Mouse (Mus musculus) forebrain, postnatal 0 days (tissue): ENCODE data around the gene Otos. TPM values are rescaled to one million over a fixed set of nuclear protein-coding genes. Genes with fewer than 3 reads are reported as not detected.
A peak's percentile ranks its signal among the peaks of the same experiment; 100 is the strongest.

Experiments
- ATAC-seq: fragments of 200-750 bp; cut with Nextera tagmentation; 2 replicates; pipeline ENCODE4 v1.8.0; 2017; ENCODE audit warnings: mild to moderate bottlenecking, moderate library complexity
- DNase-seq: peaks from one replicate; pipeline ENCODE4 v3.0.0-alpha.2; 2015
- H3K27ac ChIP-seq: fragments of 300-500 bp; sonication (generic); 2 replicates; pipeline ENCODE4 v1.5.1; 2014; ENCODE audit warnings: low read depth, mild to moderate bottlenecking, antibody characterized with exemption, low read length, moderate library complexity, mixed read lengths
- H3K27me3 ChIP-seq: fragments of 300-500 bp; sonication (generic); 2 replicates; pipeline ENCODE4 v1.6.1; 2014; ENCODE audit warnings: mild to moderate bottlenecking, low read length, mixed read lengths; ENCODE audit not compliant: insufficient read depth
- H3K36me3 ChIP-seq: fragments of 300-500 bp; sonication (generic); 2 replicates; pipeline ENCODE4 v1.6.1; 2014; ENCODE audit warnings: mild to moderate bottlenecking, moderate library complexity; ENCODE audit not compliant: insufficient read depth
- H3K4me1 ChIP-seq: fragments of 300-500 bp; sonication (generic); 2 replicates; pipeline ENCODE4 v1.6.1; 2014; ENCODE audit warnings: antibody characterized with exemption; ENCODE audit not compliant: insufficient read depth
- H3K4me2 ChIP-seq: fragments of 300-500 bp; sonication (generic); 2 replicates; pipeline ENCODE4 v1.6.1; 2014; ENCODE audit warnings: low read depth, mild to moderate bottlenecking, moderate library complexity
- H3K4me3 ChIP-seq: fragments of 300-500 bp; sonication (generic); 2 replicates; pipeline ENCODE4 v1.5.1; 2014; ENCODE audit warnings: low read depth, low read length, mixed read lengths
- H3K9ac ChIP-seq: fragments of 300-500 bp; sonication (generic); 2 replicates; pipeline ENCODE4 v1.6.1; 2014; ENCODE audit warnings: mild to moderate bottlenecking
- H3K9me3 ChIP-seq: fragments of 300-500 bp; sonication (generic); 2 replicates; pipeline ENCODE4 v1.6.1; 2016; ENCODE audit warnings: low read length
- CTCF ChIP-seq: sonication (generic); IDR thresholded peaks from 2 replicates; pipeline ENCODE4 v1.5.1; 2016; ENCODE audit warnings: antibody characterized with exemption, control low read depth, low read depth
- WGBS: fragments of 180-500 bp; shearing (Covaris S2); extraction: QIAGEN DNeasy Blood & Tissue Kit; methylation state at CpG from one replicate; pipeline ENCODE4 v1.1.7; 2014; 5-methylcytosine and 5-hydroxymethylcytosine counted together
- polyA plus RNA-seq: library from polyadenylated mRNA; unstranded; fragments of >200 nt; fragmentation: Nextera tagmentation; extraction: Ambion mirVana; gene quantifications from 2 replicates; pipeline ENCODE4 v1.2.1, GENCODE M21; 2015
- total RNA-seq: library from RNA; depleted of rRNA; stranded (reverse); fragments of >200 nt; gene quantifications from 2 replicates; pipeline ENCODE4 v1.2.3, GENCODE M21; 2014

Gene Otos
- total and polyA plus RNA-seq, 2 experiments from 2014 or later, result 0.92 TPM; not detected in 1

GRCm38 (mm10) chr1:92667106-92667505 is 18.5 kb upstream of the Otos start:
- no peak overlapping the region for H3K9ac ChIP-seq
- no peak overlapping the region for H3K27ac ChIP-seq
- no peak for ATAC-seq
- no peaks in the 10 kb centered on the region for H3K9me3 ChIP-seq
- WGBS, result 53% methylated on average over 6 of the region's 6 CpGs
- no peaks in the 10 kb centered on the region for H3K27me3 ChIP-seq
- H3K36me3 ChIP-seq, result no peaks in the 10 kb centered on the region
- no peak for TF ChIP-seq CTCF
- H3K4me2 ChIP-seq, result no peak overlapping the region
- DNase-seq, result no peak
- H3K4me3 ChIP-seq, result no peak overlapping the region
- no peaks in the 10 kb centered on the region for H3K4me1 ChIP-seq

DNA sequence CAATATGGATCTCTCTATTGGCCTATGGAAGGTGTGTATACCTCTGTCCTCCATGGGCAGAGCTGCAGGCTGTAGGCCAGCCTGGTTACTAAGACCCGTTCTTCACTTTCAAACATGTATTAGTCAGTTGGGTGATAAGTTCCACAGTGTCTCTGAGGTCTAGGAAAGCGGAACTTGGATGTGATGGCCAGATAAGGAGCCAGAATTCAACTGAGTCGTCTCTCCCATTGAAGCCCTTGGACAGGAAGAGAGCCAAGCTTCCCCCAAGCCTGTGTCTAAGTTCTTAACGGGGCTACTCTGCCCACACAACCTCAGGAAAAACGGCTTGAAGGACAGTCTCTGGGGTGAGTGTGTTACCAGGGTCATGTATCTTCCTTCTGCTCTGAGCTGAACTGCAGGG is 10.8 kb upstream of the Otos start:
- no peak for TF ChIP-seq CTCF

DNA sequence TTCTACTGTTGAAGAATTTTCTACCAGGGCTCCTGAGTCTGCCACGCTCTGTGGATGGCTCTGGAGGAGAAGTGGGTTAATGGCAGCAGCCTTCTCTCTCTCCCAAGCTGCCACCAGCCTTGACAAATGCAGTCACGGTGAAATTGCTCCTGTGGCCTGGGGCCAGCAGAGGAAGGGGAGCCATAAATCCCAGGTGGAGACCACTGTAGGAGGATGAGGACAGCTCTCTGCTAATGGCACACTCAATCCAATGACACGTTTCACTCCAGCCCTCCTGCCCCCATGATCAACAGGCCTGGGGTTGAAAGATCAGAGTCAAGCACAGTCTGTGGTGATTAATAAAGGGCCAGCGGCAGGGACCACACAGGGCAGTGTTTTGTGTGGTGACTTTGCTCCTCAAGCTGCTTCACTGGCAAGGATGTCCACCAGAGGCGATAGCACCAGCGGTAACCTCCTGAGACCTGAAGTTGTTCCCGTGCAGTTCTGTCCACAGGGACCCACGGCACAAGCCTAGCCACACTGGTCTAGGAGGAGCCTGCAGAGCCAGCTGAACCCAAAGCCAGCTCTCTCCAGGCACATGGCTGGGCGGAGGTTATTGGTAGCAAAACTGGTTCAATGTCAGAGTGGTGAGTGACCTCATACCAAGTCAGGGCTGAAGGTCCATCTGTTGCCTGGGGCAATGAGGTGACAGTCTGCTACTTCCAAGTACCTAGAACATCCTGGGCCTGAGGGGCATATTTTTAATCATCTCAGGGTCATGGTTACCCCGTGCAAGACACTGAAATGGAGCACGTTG is 8.6 kb upstream of the Otos start:
- Histone ChIP-seq H3K36me3 (no peaks in the 10 kb centered on the region), H3K4me3 (no peak overlapping the region), H3K27me3 (no peaks in the 10 kb centered on the region), H3K27ac (no peak overlapping the region), H3K9me3 (no peaks in the 10 kb centered on the region), H3K4me2 (no peak overlapping the region), H3K4me1 (no peaks in the 10 kb centered on the region), H3K9ac (no peak overlapping the region)
- TF ChIP-seq CTCF, result no peak
- no peak for DNase-seq
- 79% methylated on average over 11 of the region's 11 CpGs for WGBS
- ATAC-seq, result no peak

More for the DNA sequence above, 10.8 kb upstream of the Otos start:
- Histone ChIP-seq H3K4me1 (no peaks in the 10 kb centered on the region), H3K9ac (no peak overlapping the region), H3K36me3 (no peaks in the 10 kb centered on the region), H3K4me2 (no peak overlapping the region), H3K27me3 (no peaks in the 10 kb centered on the region), H3K4me3 (no peak overlapping the region), H3K27ac (no peak overlapping the region), H3K9me3 (no peaks in the 10 kb centered on the region)
- ATAC-seq (no peak), DNase-seq (no peak)
- WGBS, result 70% methylated on average over 5 of the region's 5 CpGs

DNA sequence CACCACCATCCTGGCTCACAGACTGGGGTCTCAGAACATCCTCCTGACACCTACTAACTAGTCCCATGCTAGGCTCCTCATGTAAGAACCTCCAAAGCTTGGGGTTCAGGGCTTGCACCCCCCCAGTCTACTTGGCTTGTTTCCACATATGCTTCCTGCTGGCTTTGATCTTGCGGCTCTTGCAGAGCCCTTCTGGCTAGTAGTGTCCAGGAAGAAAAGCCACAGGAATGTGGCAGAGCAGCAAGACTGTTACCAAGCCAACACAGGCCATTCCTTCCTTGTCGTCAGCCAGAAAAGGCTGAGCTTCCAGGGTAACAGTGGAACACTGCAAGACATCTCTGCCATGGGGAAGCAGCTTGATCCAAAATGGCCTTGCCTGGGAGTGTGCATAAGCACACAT is 6.0 kb upstream of the Otos start:
- 59% methylated on average over 2 of the region's 2 CpGs for WGBS
- TF ChIP-seq CTCF, result no peak
- Histone ChIP-seq H3K27ac (no peak overlapping the region), H3K36me3 (no peaks in the 10 kb centered on the region), H3K9me3 (no peaks in the 10 kb centered on the region), H3K4me2 (no peak overlapping the region), H3K27me3 (no peaks in the 10 kb centered on the region), H3K4me3 (no peak overlapping the region), H3K4me1 (no peaks in the 10 kb centered on the region), H3K9ac (no peak overlapping the region)
- DNase-seq (no peak), ATAC-seq (no peak)

DNA sequence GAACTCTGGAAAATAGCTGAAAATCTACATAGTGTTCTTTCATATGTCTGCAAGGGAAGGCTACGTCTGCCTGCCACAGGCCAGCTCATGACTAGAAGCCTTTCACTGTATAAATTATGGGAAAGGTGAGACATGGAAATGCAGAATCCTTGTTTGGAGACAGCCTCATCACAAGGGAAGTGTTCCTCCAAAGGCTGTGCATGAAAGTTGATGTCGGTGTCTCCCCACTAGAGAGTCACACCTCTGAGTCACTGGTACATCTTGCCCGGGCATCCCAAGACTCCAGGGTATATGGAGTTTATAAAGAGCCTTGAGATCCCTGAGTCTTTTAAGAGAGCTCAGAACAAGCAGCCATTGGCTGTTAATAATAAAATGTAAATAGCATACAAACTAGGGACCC is 4.5 kb upstream of the Otos start:
- no peaks in the 10 kb centered on the region for H3K9me3 ChIP-seq
- H3K36me3 ChIP-seq, result no peaks in the 10 kb centered on the region
- H3K4me2 ChIP-seq, result no peak overlapping the region
- H3K9ac ChIP-seq, result no peak overlapping the region
- DNase-seq (no peak), ATAC-seq (no peak)
- no peaks in the 10 kb centered on the region; the same call in 1 of the 2 replicates for H3K27me3 ChIP-seq
- WGBS, result 92% methylated on average over 3 of the region's 3 CpGs
- no peaks in the 10 kb centered on the region for H3K4me1 ChIP-seq
- H3K4me3 ChIP-seq, result no peak overlapping the region
- H3K27ac ChIP-seq, result no peak overlapping the region
- TF ChIP-seq CTCF, result no peak

DNA sequence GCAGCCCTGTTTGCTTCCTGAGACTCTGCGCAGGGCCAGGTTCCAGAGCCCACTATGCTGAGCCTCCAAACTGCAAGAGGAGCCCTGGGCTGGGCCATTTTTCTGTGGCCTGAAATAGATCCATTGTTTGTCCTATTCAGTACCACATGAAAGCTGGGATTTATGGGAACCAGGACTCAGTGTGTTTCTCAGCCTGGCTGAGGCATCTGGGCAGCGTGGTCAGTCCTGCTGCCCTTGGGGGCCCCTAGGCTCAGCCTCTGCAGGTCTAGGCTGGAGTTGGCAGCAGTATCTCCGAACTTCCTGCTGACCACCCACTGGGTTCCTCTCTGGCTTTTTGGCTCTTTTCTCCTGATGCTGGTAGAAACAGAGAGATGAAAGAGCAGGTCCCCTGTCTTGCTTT is 2.8 kb upstream of the Otos start:
- 42% methylated on average over 3 of the region's 3 CpGs for WGBS
- H3K27me3 ChIP-seq, result no peaks in the 10 kb centered on the region; the same call in 1 of the 2 replicates
- TF ChIP-seq CTCF, result no peak
- no peak for DNase-seq
- no peak overlapping the region for H3K4me2 ChIP-seq
- H3K4me1 ChIP-seq, result no peaks in the 10 kb centered on the region
- H3K36me3 ChIP-seq, result no peaks in the 10 kb centered on the region
- ATAC-seq, result 0 out of 2 replicates have a peak, but pooled peaks have one; percentile 8
- no peak overlapping the region for H3K4me3 ChIP-seq
- no peaks in the 10 kb centered on the region for H3K9me3 ChIP-seq
- H3K27ac ChIP-seq, result no peak overlapping the region
- H3K9ac ChIP-seq, result no peak overlapping the region

DNA sequence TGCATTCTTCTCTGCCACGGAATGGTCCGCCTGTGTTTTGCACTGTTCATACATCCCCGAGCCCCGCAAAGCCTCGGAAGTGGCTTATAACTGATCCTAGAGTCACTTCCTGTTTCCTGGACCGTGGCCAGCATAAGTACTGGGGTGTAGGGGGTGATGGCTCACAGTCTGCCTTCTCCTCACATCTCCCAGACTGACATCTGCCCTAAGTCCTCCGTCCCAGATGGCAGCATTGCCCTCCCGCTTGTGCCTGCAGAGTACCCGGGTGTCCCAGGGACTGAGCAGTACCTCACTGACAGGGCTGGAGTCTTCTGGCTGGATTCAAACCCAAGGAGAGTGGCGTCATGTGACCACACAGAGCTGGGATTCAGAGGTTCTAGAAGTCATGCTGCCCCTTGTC is 444 bp downstream of the Otos start:
- H3K9ac ChIP-seq, result no peak overlapping the region
- no peaks in the 10 kb centered on the region for H3K9me3 ChIP-seq
- no peak for TF ChIP-seq CTCF
- no peak overlapping the region for H3K4me3 ChIP-seq
- ATAC-seq, result no peak
- H3K4me1 ChIP-seq, result no peaks in the 10 kb centered on the region
- H3K4me2 ChIP-seq, result no peak overlapping the region
- WGBS, result 52% methylated on average over 10 of the region's 10 CpGs
- no peak for DNase-seq
- no peaks in the 10 kb centered on the region for H3K36me3 ChIP-seq
- no peaks in the 10 kb centered on the region; the same call in 1 of the 2 replicates for H3K27me3 ChIP-seq
- no peak overlapping the region for H3K27ac ChIP-seq
